Mouse (Mus musculus) cerebellum, postnatal 36 days (tissue): ENCODE data around the gene Gpr146.

ENCODE experiments used
- DNase-seq, 2 experiments: peaks; one replicate each; pipeline ENCODE4 v3.0.0; 2021 to 2022; ENCODE audit warnings: mixed read lengths in 2 of 2

Gpr146 gene

GRCm38 (mm10) chr5:139404801-139405401 is 27.4 kb downstream of the Gpr146 start, which contains the start of gene C130050O18Rik:
Gene C130050O18Rik, plus strand, starts transcription at chr5:139405280.
- DNase-seq, result no peak

- no peak for DNase-seq
These were observed 28.0 kb downstream of the Gpr146 start for GRCm38 (mm10) chr5:139405478-139405877.

GRCm38 (mm10) chr5:139405953-139406352 is 28.5 kb downstream of the Gpr146 start:
- DNase-seq, result no peak

GRCm38 (mm10) chr5:139407121-139407885 is 29.8 kb downstream of the Gpr146 start:
- DNase-seq, result no peak

GRCm38 (mm10) chr5:139408511-139408910 is 31.0 kb downstream of the Gpr146 start:
- DNase-seq, result no peak

- DNase-seq, result no peak
These were observed 31.9 kb downstream of the Gpr146 start for GRCm38 (mm10) chr5:139409412-139409811.

- no peak for DNase-seq
These were observed 32.6 kb downstream of the Gpr146 start for GRCm38 (mm10) chr5:139410056-139410455.

- DNase-seq, result peak; percentile 34 to 46
These were observed 33.6 kb downstream of the Gpr146 start for GRCm38 (mm10) chr5:139411117-139411516.

- no peak for DNase-seq
These were observed 34.3 kb downstream of the Gpr146 start for GRCm38 (mm10) chr5:139411665-139412314.

GRCm38 (mm10) chr5:139413545-139413944 is 36.0 kb downstream of the Gpr146 start:
- DNase-seq, result no peak

- no peak for DNase-seq
These were observed 37.5 kb downstream of the Gpr146 start for GRCm38 (mm10) chr5:139415001-139415400.

- no peak for DNase-seq
These were observed 39.4 kb downstream of the Gpr146 start for GRCm38 (mm10) chr5:139416942-139417341.

- no peak for DNase-seq
These were observed 40.0 kb downstream of the Gpr146 start for GRCm38 (mm10) chr5:139417480-139417879.

GRCm38 (mm10) chr5:139418110-139418509 is 40.6 kb downstream of the Gpr146 start:
- no peak for DNase-seq

- DNase-seq, result no peak
These were observed 41.1 kb downstream of the Gpr146 start for GRCm38 (mm10) chr5:139418633-139419032.

GRCm38 (mm10) chr5:139423026-139423865 is 45.7 kb downstream of the Gpr146 start, which contains the start of gene Gper1:
Gene Gper1, plus strand, starts transcription at chr5:139423151.
- DNase-seq, result peak; percentile 48 to 52

GRCm38 (mm10) chr5:139425198-139425597 is 47.7 kb downstream of the Gpr146 start:
- no peak for DNase-seq

GRCm38 (mm10) chr5:139427001-139427400 is 49.5 kb downstream of the Gpr146 start:
- no peak for DNase-seq

GRCm38 (mm10) chr5:139427989-139428388 is 50.5 kb downstream of the Gpr146 start:
- peak; percentile 40 to 41 for DNase-seq

GRCm38 (mm10) chr5:139429818-139430341 is 52.4 kb downstream of the Gpr146 start:
- no peak for DNase-seq

GRCm38 (mm10) chr5:139432333-139432732 is 54.8 kb downstream of the Gpr146 start:
- DNase-seq, result no peak

- no peak for DNase-seq
These were observed 55.4 kb downstream of the Gpr146 start for GRCm38 (mm10) chr5:139432747-139433508.
